Mouse (Mus musculus) retina, embryonic 14.5 days (tissue): ENCODE results near the gene Cyp4f14.
"Not testable (repeated sequence)": the region's sequence is repeated elsewhere in the genome, so short reads cannot be mapped to it uniquely, and the experiment has no call there.

Experiments
- DNase-seq: peaks from one replicate; pipeline ENCODE4 v3.0.0-alpha.2; 2015; ENCODE audit warnings: low spot score

Cyp4f14 gene

DNA sequence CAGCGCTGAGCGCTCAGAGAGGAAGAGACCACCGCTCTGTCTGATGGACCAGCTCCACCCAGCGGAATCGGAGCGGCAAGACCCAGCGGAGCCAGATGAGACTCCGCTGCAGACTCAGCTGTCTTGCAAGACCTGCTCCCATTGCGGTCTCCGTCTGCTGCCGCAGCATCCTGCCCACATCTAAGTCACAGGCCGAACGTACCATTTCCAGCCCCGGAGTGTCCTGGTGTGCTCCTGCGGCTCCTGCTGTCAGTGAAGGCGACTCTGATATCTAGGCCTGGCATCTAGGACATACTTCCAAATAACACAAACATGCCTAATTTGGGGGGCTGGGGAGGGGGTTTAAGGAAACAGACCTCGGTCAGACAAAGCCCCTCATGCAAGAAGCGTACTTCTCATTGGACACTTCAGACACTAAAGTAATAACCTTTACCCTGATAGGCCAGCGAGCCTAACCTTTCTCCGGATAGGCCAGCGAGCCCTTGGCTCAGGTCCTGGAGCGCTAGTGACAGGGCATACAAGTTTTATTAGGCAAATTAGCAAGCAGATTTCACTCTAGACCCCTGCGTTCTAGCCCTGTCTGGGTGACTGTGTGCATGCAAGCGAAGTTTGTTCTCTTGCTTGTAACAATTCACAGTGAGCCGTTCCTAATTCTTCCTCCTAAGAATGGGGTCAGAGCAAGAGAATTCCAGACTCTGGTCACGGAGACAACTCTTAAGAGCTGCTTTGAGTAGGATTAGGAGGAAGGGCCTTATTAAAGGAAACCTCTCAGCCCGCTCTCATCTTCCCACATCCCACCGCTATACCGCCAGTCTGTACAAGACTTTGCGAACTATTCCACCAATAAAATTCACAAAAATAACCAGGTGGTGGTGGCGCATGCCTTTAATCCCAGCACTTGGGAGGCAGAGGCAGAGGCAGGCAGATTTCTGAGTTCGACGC, 25.6 kb downstream of the Cyp4f14 start, which contains the start of gene Zfp870:
Gene Zfp870 (minus strand): TSS at position 404 of the 942 bp plus-strand sequence.
- peak; percentile 97 for DNase-seq

DNA sequence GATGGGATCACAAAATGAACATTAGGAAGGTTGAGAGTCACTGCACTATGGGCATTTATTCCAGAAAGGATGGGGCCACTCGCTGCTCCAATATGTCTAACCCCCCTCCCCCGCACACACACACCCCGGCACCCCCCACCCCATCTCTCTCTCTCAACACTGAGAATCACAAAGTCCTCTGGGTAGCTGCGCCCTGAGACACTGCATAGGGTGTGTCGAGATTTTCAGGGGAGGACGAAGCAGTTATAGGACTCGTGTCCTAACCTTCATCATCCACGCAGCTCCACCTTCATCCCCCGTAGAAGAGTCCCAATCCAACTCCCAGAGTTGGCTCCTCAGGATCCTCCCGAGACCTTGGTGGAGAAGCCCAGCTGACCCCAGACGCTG, 26.3 kb downstream of the Cyp4f14 start:
- no peak for DNase-seq

DNA sequence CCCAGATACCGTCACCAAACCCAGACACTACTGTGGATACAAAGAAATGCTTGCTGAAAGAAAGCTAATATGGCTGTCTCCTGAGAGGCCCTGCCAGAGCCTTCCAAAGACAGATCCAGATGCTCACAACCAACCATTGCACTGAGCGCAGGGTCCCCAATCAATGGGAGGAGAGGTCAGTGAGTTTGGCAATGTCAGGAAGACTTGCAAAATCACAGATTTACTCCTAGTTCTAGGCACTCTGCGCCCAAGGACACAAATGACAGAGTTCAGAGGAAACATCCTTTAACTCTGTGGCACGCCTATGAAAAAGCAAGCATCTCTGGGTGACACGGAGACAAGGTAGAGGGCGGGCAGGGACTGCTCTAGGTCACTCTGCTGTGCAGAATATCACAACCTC, 27.5 kb downstream of the Cyp4f14 start:
- DNase-seq: no peak

DNA sequence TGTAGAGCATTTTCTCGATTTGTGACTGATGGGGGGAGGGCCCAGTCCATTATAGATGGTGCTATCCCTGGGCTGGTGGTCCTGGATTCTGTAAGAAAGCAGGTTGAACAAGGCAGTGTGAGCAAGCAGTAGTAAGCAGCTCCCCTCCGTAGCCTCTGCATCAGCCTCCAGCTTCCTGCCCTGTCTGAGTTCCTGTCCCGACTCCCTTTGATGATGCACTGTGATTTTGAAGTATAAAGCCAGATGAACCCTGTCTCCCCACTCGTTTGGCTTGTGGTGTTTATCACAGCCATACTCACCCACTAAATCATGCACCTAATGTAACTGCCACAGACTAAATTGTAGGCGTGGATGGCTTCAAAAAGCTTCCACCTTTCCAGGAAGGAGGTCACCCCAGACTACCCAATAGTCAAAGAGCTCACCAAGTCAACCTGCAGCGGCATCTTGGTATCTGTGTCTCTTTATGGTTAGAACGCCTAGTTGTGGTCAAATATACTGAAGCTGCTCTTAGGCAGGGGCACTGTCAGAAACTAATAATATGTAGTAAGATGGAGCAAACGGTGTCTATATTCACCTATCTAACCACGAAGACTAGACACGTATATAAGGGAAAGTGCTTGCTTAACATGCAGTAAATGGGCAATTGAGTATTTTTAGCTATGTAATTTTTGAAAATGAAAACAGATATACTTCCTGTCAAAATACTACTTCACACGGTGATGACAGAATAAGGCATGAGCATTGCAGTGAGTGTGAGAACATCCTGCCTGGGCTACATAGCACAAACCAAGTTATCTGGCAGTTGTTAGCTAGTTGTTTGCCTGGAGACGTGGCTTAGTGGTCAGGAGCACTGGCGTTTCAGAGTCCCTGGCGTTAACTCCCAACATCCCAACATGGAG, 36.6 kb downstream of the Cyp4f14 start:
- no peak for DNase-seq

DNA sequence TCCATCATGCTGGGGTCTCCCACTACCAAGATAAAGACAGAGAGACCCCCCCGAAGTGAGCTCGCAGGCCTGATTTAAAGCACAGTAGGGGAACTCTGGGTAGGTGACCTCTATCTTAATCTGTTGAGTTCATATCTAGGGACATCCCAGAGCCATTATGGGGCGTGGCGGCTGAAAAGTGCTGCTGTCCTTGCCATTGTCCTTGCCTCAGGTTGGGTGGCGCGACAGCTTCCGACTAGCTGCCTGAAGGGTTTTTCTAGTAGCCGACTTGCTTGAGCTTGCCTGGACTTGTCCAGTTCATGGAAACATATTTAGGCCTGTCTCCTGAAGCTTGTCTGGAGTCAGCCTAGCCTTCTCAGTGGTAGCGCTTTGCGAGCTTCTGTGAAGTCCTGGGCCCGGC, 38.4 kb downstream of the Cyp4f14 start:
- no peak for DNase-seq

DNA sequence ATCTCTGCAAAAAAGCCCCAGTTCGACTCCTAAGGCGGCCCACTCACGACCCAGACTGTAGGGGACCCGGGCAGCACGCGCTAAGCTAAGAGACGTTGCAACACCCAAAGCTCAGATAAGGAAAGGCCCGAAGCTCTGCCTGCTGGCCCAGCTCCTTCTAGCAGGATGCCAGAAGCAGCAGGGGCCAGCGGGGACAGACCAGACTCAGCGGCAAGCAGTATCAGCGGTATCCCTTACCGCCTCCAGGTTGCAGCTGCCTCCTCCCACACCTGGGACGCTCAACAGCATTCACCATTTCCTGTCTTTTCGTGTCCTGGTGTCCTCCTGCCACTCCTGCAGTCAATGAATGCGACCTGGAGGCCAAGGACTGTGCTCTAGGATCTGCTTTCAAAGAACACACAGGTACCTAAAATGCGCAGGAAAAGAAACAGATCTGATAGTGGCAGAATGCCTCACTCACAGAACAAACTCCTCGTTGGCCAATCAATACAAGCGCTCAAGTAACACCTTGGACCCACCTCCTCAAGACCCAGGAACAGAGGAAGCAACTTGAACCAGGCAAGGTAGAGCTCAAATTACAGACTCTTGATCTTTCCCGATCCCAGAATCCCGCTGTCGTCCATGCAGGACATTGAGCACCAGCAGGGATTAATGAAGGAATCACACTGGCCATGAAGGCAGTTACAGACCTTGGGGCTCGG, 39.5 kb downstream of the Cyp4f14 start:
- DNase-seq: no peak

DNA sequence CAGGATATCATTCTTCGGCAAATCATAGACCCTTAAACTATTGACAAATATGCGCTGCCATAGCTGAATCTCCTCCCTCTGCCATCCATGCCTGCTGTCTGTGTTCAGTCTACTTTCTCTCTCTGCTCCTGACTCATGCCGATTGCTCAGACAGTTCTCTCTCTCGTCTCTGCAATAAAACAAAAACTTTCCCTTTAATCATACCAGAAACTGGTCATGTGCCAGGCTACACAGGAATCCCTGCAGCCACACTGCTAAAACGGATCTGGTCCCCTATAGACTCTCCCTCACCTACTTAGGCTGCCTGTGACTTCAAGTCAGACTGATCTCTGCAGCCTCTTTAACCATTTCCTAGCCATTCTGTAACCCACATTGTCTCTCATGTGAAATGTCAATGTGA, 44.4 kb downstream of the Cyp4f14 start:
- DNase-seq: no peak

DNA sequence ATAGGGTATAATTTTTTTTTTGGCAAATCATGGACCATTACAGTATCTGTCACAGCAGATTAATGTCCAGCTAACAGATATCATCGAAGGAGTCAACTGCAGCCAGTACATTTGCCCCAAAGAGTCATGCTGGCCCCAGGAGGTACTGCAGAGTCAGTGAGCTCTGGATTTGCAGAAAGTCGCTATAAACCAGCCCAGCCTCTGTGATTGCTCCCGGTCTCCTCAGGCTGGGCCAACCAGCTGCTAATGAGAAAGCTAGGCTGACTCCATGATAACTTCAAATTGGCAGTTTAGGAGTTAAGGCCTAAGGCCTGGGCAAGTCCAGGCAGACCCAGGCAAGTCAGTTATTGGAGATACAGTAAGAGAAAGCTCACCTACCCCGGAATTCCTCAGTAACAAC, 45.1 kb downstream of the Cyp4f14 start:
- DNase-seq: no peak

DNA sequence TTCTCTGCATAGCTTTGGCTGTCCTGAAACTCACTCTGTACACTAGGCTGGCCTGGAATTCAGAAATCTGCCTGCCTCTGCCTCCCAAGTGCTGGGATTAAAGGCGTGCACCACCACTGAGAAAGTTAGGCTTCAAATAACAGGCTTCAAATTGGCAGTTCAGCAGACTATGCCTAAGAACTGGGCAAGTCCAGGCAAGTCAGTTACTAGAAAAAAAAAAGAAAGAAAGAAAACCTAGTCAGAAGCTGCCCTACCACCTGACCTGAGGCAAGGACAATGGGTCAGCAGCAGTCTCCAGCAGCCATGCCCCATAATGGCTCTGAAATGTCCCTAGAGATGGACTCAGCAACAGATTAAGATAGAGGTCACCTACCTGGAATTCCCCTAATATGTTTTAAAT, 45.7 kb downstream of the Cyp4f14 start:
- DNase-seq: no peak

DNA sequence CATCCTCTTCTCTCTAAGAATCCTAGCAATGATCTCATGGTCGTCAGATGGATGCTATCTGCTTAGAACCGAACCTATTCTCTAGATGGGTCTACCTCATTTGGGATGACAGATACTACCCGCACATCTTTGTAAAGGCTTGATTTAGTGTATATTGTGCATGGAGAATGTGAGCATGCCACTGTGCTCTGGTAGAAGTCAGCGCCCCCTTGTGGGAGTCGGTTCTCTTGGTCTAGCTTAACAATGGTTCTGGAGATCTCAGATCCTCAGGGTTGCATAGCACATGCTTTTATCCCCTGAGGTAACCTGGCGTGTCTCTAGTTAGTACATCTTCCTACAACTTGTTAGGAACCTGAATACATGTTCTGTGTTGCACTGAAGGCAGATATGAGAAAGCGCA, 49.9 kb downstream of the Cyp4f14 start:
- not testable (repeated sequence) for DNase-seq

DNA sequence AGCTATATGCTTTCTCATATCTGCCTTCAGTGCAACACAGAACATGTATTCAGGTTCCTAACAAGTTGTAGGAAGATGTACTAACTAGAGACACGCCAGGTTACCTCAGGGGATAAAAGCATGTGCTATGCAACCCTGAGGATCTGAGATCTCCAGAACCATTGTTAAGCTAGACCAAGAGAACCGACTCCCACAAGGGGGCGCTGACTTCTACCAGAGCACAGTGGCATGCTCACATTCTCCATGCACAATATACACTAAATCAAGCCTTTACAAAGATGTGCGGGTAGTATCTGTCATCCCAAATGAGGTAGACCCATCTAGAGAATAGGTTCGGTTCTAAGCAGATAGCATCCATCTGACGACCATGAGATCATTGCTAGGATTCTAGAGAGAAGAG, 60.4 kb downstream of the Cyp4f14 start:
- DNase-seq: not testable (repeated sequence)
